ENCODE assay signal across 13 mouse cellular contexts in the genomic region with DNA sequence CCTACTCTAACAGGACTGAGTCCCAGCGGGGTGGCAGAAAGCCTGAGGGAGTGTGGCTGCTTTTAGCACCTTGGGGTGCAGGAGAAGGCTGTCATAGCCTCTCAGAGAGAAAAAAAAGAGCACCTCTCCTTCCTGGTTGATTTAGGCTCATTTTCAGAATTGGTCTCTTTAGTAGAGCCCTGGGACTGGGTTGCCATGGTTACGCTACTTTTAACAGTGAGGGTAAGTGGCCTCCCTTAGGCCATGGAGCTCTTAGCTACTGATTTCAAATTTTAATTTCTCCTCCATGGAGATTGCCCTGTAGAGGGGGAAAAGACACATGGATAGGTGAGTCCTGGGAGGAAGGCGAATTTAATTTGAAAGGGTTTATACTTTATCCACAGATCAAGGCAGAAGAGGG. TPM values are rescaled to one million over a fixed set of nuclear protein-coding genes. Genes with fewer than 3 reads are reported as not detected.
DNase-seq lines count a peak whose midpoint lies in the region; ATAC-seq lines count a peak whose summit lies in the region.
"Had no signal": no experiment of that assay in that cellular context is flagged by ENCODE, and none has a peak within 500 bp of the region (broad histone marks: within the 10 kb centered on the region; RNA-seq: fewer than 3 reads in every experiment).

No protein-coding gene starts in this region.

- H3K4me2 ChIP-seq in embryonic facial prominence, embryonic 11.5 days (ENCODE audit: low read depth, low read length), result no peak overlapping the region
- H3K4me2 ChIP-seq in forebrain, embryonic 14.5 days (ENCODE audit: low read length), result no peak overlapping the region
- no peak overlapping the region for H3K4me2 ChIP-seq in limb, embryonic 13.5 days (replicated peaks)
- H3K4me2 ChIP-seq in intestine, embryonic 16.5 days (ENCODE audit: low read depth, low read length), result no peak overlapping the region
- no peak overlapping the region for H3K4me2 ChIP-seq in intestine, embryonic 15.5 days (replicated peaks)
- H3K4me2 ChIP-seq: heart, embryonic 11.5 days; liver, embryonic 15.5 days had no signal

- no peak for ATAC-seq in embryonic facial prominence, embryonic 11.5 days (replicated peaks; ENCODE audit: insufficient number of reproducible peaks, low FRiP score, low TSS enrichment, low read depth)
- peak; percentile 62; the same call in 1 of the 2 replicates for ATAC-seq in forebrain, embryonic 14.5 days
- ATAC-seq in limb, embryonic 13.5 days (ENCODE audit: low FRiP score, low read depth), result peak; percentile 48; the same call in 1 of the 2 replicates
- ATAC-seq in intestine, embryonic 16.5 days, result no peak
- no peak for ATAC-seq in intestine, embryonic 15.5 days

- 72% methylated on average over 3 of the region's 3 CpGs for WGBS in embryonic facial prominence, embryonic 11.5 days
- 85% methylated on average over 3 of the region's 3 CpGs for WGBS in embryonic facial prominence, embryonic 10.5 days
- 74% methylated on average over 3 of the region's 3 CpGs for WGBS in forebrain, embryonic 14.5 days
- 66% methylated on average over 3 of the region's 3 CpGs for WGBS in limb, embryonic 13.5 days
- WGBS in intestine, embryonic 16.5 days, result 77% methylated on average over 3 of the region's 3 CpGs
- 81% methylated on average over 3 of the region's 3 CpGs for WGBS in intestine, embryonic 15.5 days

- 0 out of 2 replicates have a peak, but pooled peaks cover 3% of the 10 kb centered on the region for H3K4me1 ChIP-seq in embryonic facial prominence, embryonic 11.5 days (ENCODE audit: control insufficient read depth, insufficient read depth, low read length)
- H3K4me1 ChIP-seq in embryonic facial prominence, embryonic 10.5 days, result peaks cover 13% of the 10 kb centered on the region
- peaks cover 2% of the 10 kb centered on the region; the same call in 1 of the 2 replicates for H3K4me1 ChIP-seq in forebrain, embryonic 14.5 days (ENCODE audit: control insufficient read depth, insufficient read depth, low read length)
- H3K4me1 ChIP-seq in limb, embryonic 13.5 days, result peaks cover 13% of the 10 kb centered on the region
- H3K4me1 ChIP-seq in intestine, embryonic 16.5 days (ENCODE audit: control insufficient read depth, insufficient read depth, low read length), result no peaks in the 10 kb centered on the region
- no peaks in the 10 kb centered on the region for H3K4me1 ChIP-seq in intestine, embryonic 15.5 days (replicated peaks)
- H3K4me1 ChIP-seq: liver, embryonic 15.5 days had no signal

- no peak overlapping the region for H3K9ac ChIP-seq in embryonic facial prominence, embryonic 11.5 days (replicated peaks; ENCODE audit: low read length)
- no peak overlapping the region for H3K9ac ChIP-seq in forebrain, embryonic 14.5 days (ENCODE audit: low read length)
- H3K9ac ChIP-seq in limb, embryonic 13.5 days, result no peak overlapping the region
- H3K9ac ChIP-seq in intestine, embryonic 16.5 days (ENCODE audit: low read depth, low read length), result no peak overlapping the region
- no peak overlapping the region for H3K9ac ChIP-seq in intestine, embryonic 15.5 days
- H3K9ac ChIP-seq: liver, embryonic 15.5 days had no signal

- H3K27me3 ChIP-seq in embryonic facial prominence, embryonic 11.5 days (ENCODE audit: control insufficient read depth, insufficient read depth, low read length), result no peaks in the 10 kb centered on the region
- no peaks in the 10 kb centered on the region for H3K27me3 ChIP-seq in embryonic facial prominence, embryonic 10.5 days (replicated peaks; ENCODE audit: low read depth, poor library complexity, severe bottlenecking)
- H3K27me3 ChIP-seq in forebrain, embryonic 14.5 days (replicated peaks; ENCODE audit: control insufficient read depth, insufficient read depth, low read length), result no peaks in the 10 kb centered on the region
- H3K27me3 ChIP-seq in limb, embryonic 13.5 days, result no peaks in the 10 kb centered on the region
- H3K27me3 ChIP-seq in intestine, embryonic 16.5 days (replicated peaks; ENCODE audit: control insufficient read depth, insufficient read depth, low read length), result no peaks in the 10 kb centered on the region
- no peaks in the 10 kb centered on the region for H3K27me3 ChIP-seq in intestine, embryonic 15.5 days (replicated peaks)
- H3K27me3 ChIP-seq: liver, embryonic 15.5 days had no signal

- no peak overlapping the region for H3K27ac ChIP-seq in embryonic facial prominence, embryonic 11.5 days (replicated peaks; ENCODE audit: low read depth, low read length)
- no peak overlapping the region for H3K27ac ChIP-seq in embryonic facial prominence, embryonic 10.5 days (replicated peaks)
- H3K27ac ChIP-seq in forebrain, embryonic 14.5 days (ENCODE audit: low read depth, low read length), result peak overlapping the region; percentile 52
- H3K27ac ChIP-seq in limb, embryonic 13.5 days, result no peak overlapping the region
- no peak overlapping the region for H3K27ac ChIP-seq in intestine, embryonic 16.5 days (ENCODE audit: low read length)
- H3K27ac ChIP-seq in intestine, embryonic 15.5 days, result no peak overlapping the region
- H3K27ac ChIP-seq: liver, embryonic 15.5 days had no signal

- H3K4me3 ChIP-seq in embryonic facial prominence, embryonic 11.5 days (ENCODE audit: low read depth, low read length), result no peak overlapping the region
- H3K4me3 ChIP-seq in embryonic facial prominence, embryonic 10.5 days, result no peak overlapping the region
- H3K4me3 ChIP-seq in forebrain, embryonic 14.5 days (ENCODE audit: low read depth, low read length), result no peak overlapping the region
- H3K4me3 ChIP-seq in limb, embryonic 13.5 days, result no peak overlapping the region
- H3K4me3 ChIP-seq in intestine, embryonic 16.5 days (ENCODE audit: low read length), result no peak overlapping the region
- no peak overlapping the region for H3K4me3 ChIP-seq in intestine, embryonic 15.5 days (replicated peaks)
- H3K4me3 ChIP-seq: liver, embryonic 15.5 days had no signal

- DNase-seq in embryonic facial prominence, embryonic 11.5 days (ENCODE audit: low spot score), result peak; percentile 36
- no peak for DNase-seq in embryonic facial prominence, embryonic 10.5 days (ENCODE audit: low spot score)
- peak; percentile 36 for DNase-seq in 416B (ENCODE audit: low read depth)
- DNase-seq in forebrain, embryonic 14.5 days (ENCODE audit: low spot score), result peak; percentile 63
- no peak for DNase-seq in left cerebral cortex, adult 11 months (ENCODE audit: low spot score)
- DNase-seq: cerebellum, postnatal 14 days; kidney, adult 11 months; layer of hippocampus, postnatal 36 days had no signal

- H3K9me3 ChIP-seq in embryonic facial prominence, embryonic 11.5 days (replicated peaks; ENCODE audit: control insufficient read depth, low read length), result no peaks in the 10 kb centered on the region
- H3K9me3 ChIP-seq in embryonic facial prominence, embryonic 10.5 days, result no peaks in the 10 kb centered on the region
- no peaks in the 10 kb centered on the region for H3K9me3 ChIP-seq in forebrain, embryonic 14.5 days (replicated peaks; ENCODE audit: control insufficient read depth, low read length)
- H3K9me3 ChIP-seq in limb, embryonic 13.5 days, result no peaks in the 10 kb centered on the region
- H3K9me3 ChIP-seq in intestine, embryonic 16.5 days (ENCODE audit: control insufficient read depth, low read length), result no peaks in the 10 kb centered on the region
- H3K9me3 ChIP-seq in intestine, embryonic 15.5 days, result no peaks in the 10 kb centered on the region
- H3K9me3 ChIP-seq: liver, embryonic 15.5 days had no signal

- H3K36me3 ChIP-seq in embryonic facial prominence, embryonic 11.5 days (replicated peaks; ENCODE audit: control insufficient read depth, insufficient read depth, low read depth, low read length), result no peaks in the 10 kb centered on the region
- H3K36me3 ChIP-seq in embryonic facial prominence, embryonic 10.5 days (replicated peaks), result no peaks in the 10 kb centered on the region
- no peaks in the 10 kb centered on the region for H3K36me3 ChIP-seq in forebrain, embryonic 14.5 days (ENCODE audit: control insufficient read depth, insufficient read depth, low read length)
- H3K36me3 ChIP-seq in limb, embryonic 13.5 days, result no peaks in the 10 kb centered on the region
- no peaks in the 10 kb centered on the region for H3K36me3 ChIP-seq in intestine, embryonic 16.5 days (ENCODE audit: control insufficient read depth, insufficient read depth, low read length)
- no peaks in the 10 kb centered on the region for H3K36me3 ChIP-seq in intestine, embryonic 15.5 days
- H3K36me3 ChIP-seq: liver, embryonic 15.5 days had no signal

RNA-seq across cellular contexts. Expression of a gene that starts 16.1 kb away (rescaled TPM):
- 0.65 and 0.82 TPM in 2 replicates for polyA plus RNA-seq in embryonic facial prominence, embryonic 11.5 days (2014; fragmentation: Nextera tagmentation; extraction: Ambion mirVana)
- polyA plus RNA-seq in embryonic facial prominence, embryonic 10.5 days (2016; fragmentation: Nextera tagmentation; extraction: Ambion mirVana), result 0.29 and 0.94 TPM in 2 replicates
- polyA plus RNA-seq in forebrain, embryonic 14.5 days (2014; fragmentation: Nextera tagmentation; extraction: Ambion mirVana), result not detected in 2 replicates
- 0.70 and 0.77 TPM in 2 replicates for polyA plus RNA-seq in limb, embryonic 13.5 days (2015; fragmentation: Nextera tagmentation; extraction: Ambion mirVana)
- not detected in 2 replicates for polyA plus RNA-seq in intestine, embryonic 16.5 days (2015; fragmentation: Nextera tagmentation; extraction: Ambion mirVana)
- polyA plus RNA-seq in intestine, embryonic 15.5 days (2015; fragmentation: Nextera tagmentation; extraction: Ambion mirVana), result not detected in 2 replicates
- polyA plus RNA-seq: heart, embryonic 11.5 days; liver, embryonic 15.5 days had no signal

RNA-seq across cellular contexts. Expression of a gene that starts 57.6 kb away (rescaled TPM):
- polyA plus RNA-seq in embryonic facial prominence, embryonic 11.5 days (2014; fragmentation: Nextera tagmentation; extraction: Ambion mirVana), result 0.15 and 0.25 TPM in 2 replicates
- polyA plus RNA-seq in embryonic facial prominence, embryonic 10.5 days (2016; fragmentation: Nextera tagmentation; extraction: Ambion mirVana), result 0.34 and 0.44 TPM in 2 replicates
- polyA plus RNA-seq in forebrain, embryonic 14.5 days (2014; fragmentation: Nextera tagmentation; extraction: Ambion mirVana), result 0.25 and 0.29 TPM in 2 replicates
- polyA plus RNA-seq in limb, embryonic 13.5 days (2015; fragmentation: Nextera tagmentation; extraction: Ambion mirVana), result 0.93 and 1.1 TPM in 2 replicates
- 0.94 and 1.3 TPM in 2 replicates for polyA plus RNA-seq in intestine, embryonic 16.5 days (2015; fragmentation: Nextera tagmentation; extraction: Ambion mirVana)
- 1.2 and 1.6 TPM in 2 replicates for polyA plus RNA-seq in intestine, embryonic 15.5 days (2015; fragmentation: Nextera tagmentation; extraction: Ambion mirVana)

Comparison
In these comparisons a context has a peak if more than half of its experiments do, and no peak if none do; other contexts are left out.
1. DNase-seq: peak in embryonic facial prominence, embryonic 11.5 days (single experiment), 416B (single experiment) and forebrain, embryonic 14.5 days (single experiment); none in embryonic facial prominence, embryonic 10.5 days (single experiment) and left cerebral cortex, adult 11 months (single experiment).
2. ATAC-seq: peak in forebrain, embryonic 14.5 days (single experiment) and limb, embryonic 13.5 days (single experiment); none in embryonic facial prominence, embryonic 11.5 days (single experiment), intestine, embryonic 16.5 days (single experiment) and intestine, embryonic 15.5 days (single experiment).